Mouse (Mus musculus) kidney, adult 2 months (tissue): ENCODE measurements around the gene Sos1.

Experiments used
- CTCF ChIP-seq: fragments of 200-500 bp; conservative IDR thresholded peaks from 2 replicates; pipeline ENCODE4 v1.5.1; 2011; ENCODE audit warnings: low read depth, mild to moderate bottlenecking, control low read depth, low read length, moderate library complexity, mixed read lengths; ENCODE audit not compliant: insufficient read depth, insufficient read length
- POLR2A ChIP-seq: fragments of 200-500 bp; IDR thresholded peaks from one replicate; pipeline ENCODE4 v1.6.1; 2011; ENCODE audit warnings: low read depth, low read length, control low read depth

DNA sequence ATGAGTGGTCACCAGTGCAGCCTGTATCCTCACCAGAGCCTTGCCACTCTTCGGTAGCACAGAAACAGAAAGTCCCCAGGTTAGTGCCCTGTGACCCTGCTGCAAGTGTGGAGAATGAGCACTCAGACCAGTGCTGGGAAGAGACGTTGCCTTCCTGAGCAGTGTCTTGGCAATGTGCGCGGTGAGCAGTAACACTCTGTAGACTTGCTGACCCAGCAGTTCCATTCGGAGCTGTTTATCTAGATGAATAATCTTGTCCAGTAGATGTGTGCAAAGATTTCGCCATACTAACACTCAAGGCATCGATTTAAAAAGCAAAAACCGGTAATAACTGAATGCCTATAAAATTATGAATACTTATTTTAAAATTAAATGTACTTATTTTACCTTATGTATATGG lies 40.3 kb upstream of the Sos1 start:
- TF ChIP-seq CTCF, result no peak
- TF ChIP-seq POLR2A, result no peak
